Mouse (Mus musculus) brain, embryonic 14.5 days (tissue): Measurements from ENCODE around the gene Pnpla2.

Source experiments
- CTCF ChIP-seq: fragments of 200-500 bp; IDR thresholded peaks from 2 replicates; pipeline ENCODE4 v1.5.1; 2012; ENCODE audit warnings: inconsistent platforms, mild to moderate bottlenecking, moderate library complexity, borderline replicate concordance; ENCODE audit not compliant: insufficient read depth, insufficient read length; ENCODE audit errors: extremely low read depth
- POLR2A ChIP-seq: fragments of 200-500 bp; IDR thresholded peaks from 2 replicates; pipeline ENCODE4 v1.6.1; 2012; ENCODE audit warnings: mild to moderate bottlenecking, inconsistent platforms, borderline replicate concordance; ENCODE audit not compliant: poor library complexity, insufficient read depth, insufficient read length, severe bottlenecking; ENCODE audit errors: extremely low read depth

DNA sequence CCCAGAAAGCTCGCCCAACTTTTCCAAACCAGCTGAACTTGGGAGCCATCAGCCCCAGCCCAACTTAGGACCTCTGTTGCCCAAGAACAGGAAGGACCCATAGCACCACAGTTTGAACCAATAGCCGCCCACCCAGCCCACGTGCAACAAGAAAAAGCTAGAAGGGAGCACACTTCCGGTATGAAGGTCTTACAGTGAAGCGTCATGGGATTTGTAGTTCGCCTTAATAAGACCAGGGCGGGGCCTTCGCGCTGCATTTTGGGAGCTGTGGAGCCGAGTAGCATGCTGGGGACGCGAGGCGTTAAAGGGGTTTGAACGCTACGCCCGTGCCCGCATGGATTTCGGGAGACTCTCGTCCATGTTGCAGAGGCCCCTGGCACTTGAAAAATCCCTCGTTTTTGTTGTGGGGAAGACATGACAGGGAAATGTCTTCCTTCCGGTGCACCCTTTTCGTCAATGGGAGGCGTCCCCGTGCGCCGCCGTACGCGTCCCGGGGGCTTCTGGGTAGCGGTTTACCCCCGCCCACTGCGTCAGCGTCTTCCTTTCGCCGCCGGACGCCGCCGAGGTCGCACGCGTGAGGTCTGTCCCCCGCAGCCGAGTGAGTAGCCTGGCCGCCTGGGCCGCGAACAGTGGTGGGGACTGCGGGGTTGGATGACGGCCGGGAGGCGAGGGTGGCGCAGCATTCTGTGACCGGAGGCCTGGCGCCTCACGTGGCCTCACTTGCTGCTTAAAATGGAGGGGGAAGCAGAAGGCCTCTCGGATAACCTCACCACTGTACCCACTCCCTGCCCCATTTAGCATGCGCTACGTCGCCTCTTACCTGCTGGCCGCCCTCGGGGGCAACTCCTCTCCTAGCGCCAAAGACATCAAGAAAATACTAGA, 7.6 kb upstream of the Pnpla2 start, which contains the start of gene Rplp2:
- TF ChIP-seq POLR2A: peak; percentile 83
- TF ChIP-seq CTCF: no peak
